Mouse (Mus musculus) forebrain, embryonic 10.5 days (tissue): Measurements from ENCODE around the gene Gm20715. TPM values are rescaled to one million over a fixed set of nuclear protein-coding genes. Genes with fewer than 3 reads are reported as not detected.
"Not testable (repeated sequence)": the region's sequence is repeated elsewhere in the genome, so short reads cannot be mapped to it uniquely, and the experiment has no call there.

Source experiments
- DNase-seq: peaks from one replicate; pipeline ENCODE4 v3.0.0-alpha.2; 2017; ENCODE audit warnings: low spot score; ENCODE audit errors: extremely low spot score
- H3K27ac ChIP-seq: fragments of 300-500 bp; sonication (generic); 2 replicates; pipeline ENCODE4 v1.5.1; 2016; ENCODE audit warnings: mild to moderate bottlenecking
- H3K27me3 ChIP-seq: fragments of 300-500 bp; sonication (generic); 2 replicates; pipeline ENCODE4 v1.6.1; 2016; ENCODE audit warnings: mild to moderate bottlenecking; ENCODE audit not compliant: poor library complexity, severe bottlenecking
- H3K36me3 ChIP-seq: fragments of 300-500 bp; sonication (generic); replicated peaks from 2 replicates; pipeline ENCODE4 v1.6.1; 2016; ENCODE audit warnings: mild to moderate bottlenecking, moderate library complexity
- H3K4me1 ChIP-seq: fragments of 300-500 bp; sonication (generic); 2 replicates; pipeline ENCODE4 v1.6.1; 2016
- H3K4me3 ChIP-seq: fragments of 300-500 bp; sonication (generic); 2 replicates; pipeline ENCODE4 v1.5.1; 2016; ENCODE audit warnings: mild to moderate bottlenecking, moderate library complexity
- H3K9me3 ChIP-seq: fragments of 300-500 bp; sonication (generic); 2 replicates; pipeline ENCODE4 v1.6.1; 2016; ENCODE audit warnings: mild to moderate bottlenecking, moderate library complexity
- whole genome bisulfite sequencing: fragments of 180-500 bp; shearing (Covaris S2); methylation state at CpG from one replicate; pipeline ENCODE4 v1.1.7; 2016; 5-methylcytosine and 5-hydroxymethylcytosine counted together
- polyA plus RNA-seq: library from polyadenylated mRNA; unstranded; fragments of >200 nt; fragmentation: Nextera tagmentation; extraction: Ambion mirVana; gene quantifications from 2 replicates; pipeline ENCODE4 v1.2.1, GENCODE M21; 2016

The Gm20715 gene
- polyA plus RNA-seq, 1 experiment from 2014 or later, result not detected

DNA sequence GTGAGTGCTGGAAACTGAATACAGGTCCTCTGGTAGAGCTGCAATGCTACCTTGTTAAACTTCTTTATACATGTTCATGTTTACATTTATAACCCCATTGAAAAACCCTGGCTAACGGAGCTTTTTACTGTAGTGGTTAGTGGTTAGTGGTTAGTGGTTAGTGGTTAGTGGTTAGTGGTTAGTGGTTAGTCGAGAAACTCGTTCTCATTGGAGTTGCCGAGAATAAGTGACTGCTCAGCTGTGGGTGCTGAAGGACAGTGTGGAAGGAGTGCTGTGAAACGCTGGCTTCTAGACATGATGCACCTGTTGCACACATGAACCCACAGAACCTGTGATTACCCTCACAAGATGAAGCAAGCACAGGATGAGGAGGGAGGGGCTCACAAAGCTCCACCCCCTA lies 37.7 kb downstream of the Gm20715 start:
- DNase-seq, result no peak
- WGBS, result 92% methylated on average over 5 of the region's 5 CpGs
- no peak overlapping the region for H3K4me3 ChIP-seq
- H3K27ac ChIP-seq, result no peak overlapping the region
- H3K36me3 ChIP-seq, result no peaks in the 10 kb centered on the region
- no peaks in the 10 kb centered on the region for H3K27me3 ChIP-seq
- H3K9me3 ChIP-seq, result peaks cover 27% of the 10 kb centered on the region
- no peaks in the 10 kb centered on the region for H3K4me1 ChIP-seq

DNA sequence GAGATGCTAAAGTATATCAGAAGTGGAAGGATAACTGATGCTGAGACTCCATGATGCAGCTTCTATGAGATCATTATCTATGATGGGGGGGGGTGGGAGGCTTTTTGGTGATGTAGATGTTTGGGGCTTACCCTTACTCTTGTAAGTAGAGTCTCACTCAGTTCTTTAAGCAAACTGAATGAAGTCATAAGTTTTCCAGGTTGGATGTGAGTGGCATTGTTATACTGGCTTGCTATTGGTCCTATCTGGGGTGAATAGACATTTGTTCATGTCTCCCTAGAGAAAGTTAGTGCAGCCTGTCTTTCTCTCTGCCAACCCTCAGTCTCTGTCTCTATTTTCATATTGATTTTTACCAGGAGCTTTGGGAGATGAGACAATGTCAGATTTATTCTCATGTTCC lies 45.8 kb downstream of the Gm20715 start, which contains the start of gene Olfr1336:
TSS of gene Olfr1336 (plus strand) at position 301 of the 400 bp plus-strand sequence.
- Histone ChIP-seq H3K4me3 (no peak within 1 kb of the TSS), H3K27ac (no peak within 1 kb of the TSS), H3K4me1 (no peaks in the 10 kb centered on the region), H3K36me3 (no peaks in the 10 kb centered on the region), H3K9me3 (peaks cover 41% of the 10 kb centered on the region), H3K27me3 (no peaks in the 10 kb centered on the region)
- DNase-seq, result no peak

GRCm38 (mm10) chr7:6456399-6456798 lies 46.3 kb downstream of the Gm20715 start:
- Histone ChIP-seq H3K27me3 (no peaks in the 10 kb centered on the region), H3K36me3 (no peaks in the 10 kb centered on the region), H3K9me3 (peaks cover 45% of the 10 kb centered on the region), H3K4me3 (no peak overlapping the region), H3K27ac (no peak overlapping the region), H3K4me1 (no peaks in the 10 kb centered on the region)
- 41% methylated on average over 3 of the region's 3 CpGs for WGBS
- DNase-seq, result no peak

DNA sequence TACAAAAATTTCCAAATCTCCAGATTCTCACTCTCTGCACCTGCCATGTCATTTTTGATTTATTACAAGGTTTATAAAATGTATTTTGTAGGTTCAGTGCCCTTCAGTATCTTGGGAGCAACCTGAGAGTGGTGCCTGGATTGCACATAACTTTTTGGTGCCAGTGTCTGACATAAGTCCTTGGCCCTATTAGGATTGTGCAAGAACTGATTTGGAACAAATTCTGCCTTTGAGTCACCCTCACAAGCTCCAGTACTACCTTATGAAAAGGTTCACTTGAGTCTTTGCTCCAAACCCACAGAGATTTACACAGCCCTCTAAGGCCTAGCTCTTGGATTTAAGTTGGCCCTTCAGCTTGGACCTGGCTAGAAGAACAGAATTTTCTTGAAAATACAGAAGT lies 56.9 kb downstream of the Gm20715 start, which contains the start of gene Olfr1346:
TSS of gene Olfr1346 (plus strand) at position 151 of the 400 bp plus-strand sequence.
- Histone ChIP-seq H3K4me3 (no peak within 1 kb of the TSS), H3K9me3 (peaks cover 5% of the 10 kb centered on the region; the same call in 1 of the 2 replicates), H3K36me3 (no peaks in the 10 kb centered on the region), H3K27me3 (no peaks in the 10 kb centered on the region), H3K4me1 (no peaks in the 10 kb centered on the region), H3K27ac (no peak within 1 kb of the TSS)
- no peak for DNase-seq

- not testable (repeated sequence) for H3K27me3 ChIP-seq, H3K4me3 ChIP-seq, H3K4me1 ChIP-seq, H3K27ac ChIP-seq, H3K36me3 ChIP-seq, DNase-seq
- peaks cover 47% of the 10 kb centered on the region for H3K9me3 ChIP-seq
- WGBS, result 79% methylated on average over 2 of the region's 2 CpGs
These were observed 67.6 kb downstream of the Gm20715 start for GRCm38 (mm10) chr7:6477633-6478032.

DNA sequence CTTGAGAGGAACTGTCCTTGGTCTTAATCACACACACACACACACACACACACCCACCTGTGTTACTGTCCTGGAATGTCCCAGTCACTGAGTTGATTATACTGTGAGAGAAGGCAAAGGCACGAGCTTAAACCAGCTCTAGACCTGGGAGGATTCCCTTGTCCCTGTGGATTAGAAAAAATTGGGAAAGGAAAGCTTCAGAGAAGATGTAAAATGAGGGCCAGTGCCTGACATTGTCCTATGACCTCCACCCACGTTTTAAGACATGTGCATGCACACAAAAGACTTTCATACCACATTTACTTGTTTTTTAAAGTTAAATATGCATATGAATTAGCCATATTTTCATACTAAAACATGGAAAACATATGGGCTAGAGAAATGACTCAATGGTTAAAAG lies 76.8 kb downstream of the Gm20715 start, which contains the start of gene Olfr5:
TSS of gene Olfr5 (minus strand) at position 101 of the 400 bp plus-strand sequence.
- 46% methylated on average over 2 of the region's 2 CpGs for WGBS
- Histone ChIP-seq H3K4me3 (no peak within 1 kb of the TSS), H3K4me1 (no peaks in the 10 kb centered on the region), H3K27me3 (no peaks in the 10 kb centered on the region), H3K27ac (no peak within 1 kb of the TSS), H3K36me3 (no peaks in the 10 kb centered on the region), H3K9me3 (peaks cover 41% of the 10 kb centered on the region)
- no peak for DNase-seq

Other genes with a start within 250 kb of the Gm20715 start
- 69.8 and 78.2 TPM in 2 replicates for gene Zfp444, start 238.1 kb upstream of the Gm20715 start, polyA plus RNA-seq
- gene Galp, start 213.2 kb upstream of the Gm20715 start, polyA plus RNA-seq, result not detected in 2 replicates
- not detected in 2 replicates for gene Zscan5b, start 188.0 kb upstream of the Gm20715 start, polyA plus RNA-seq
- not detected in 2 replicates for gene Epp13, start 157.6 kb upstream of the Gm20715 start, polyA plus RNA-seq
- 6.3 and 6.6 TPM in 2 replicates for gene Zfp667, start 123.7 kb upstream of the Gm20715 start, polyA plus RNA-seq
- gene Zfp583, start 79.0 kb upstream of the Gm20715 start, polyA plus RNA-seq, result 6.0 and 6.8 TPM in 2 replicates
- 2.7 and 3.4 TPM in 2 replicates for gene Gm3854, start 66.5 kb upstream of the Gm20715 start, polyA plus RNA-seq
- 1.9 and 2.1 TPM in 2 replicates for gene Zfp78, start 47.0 kb upstream of the Gm20715 start, polyA plus RNA-seq
- gene Zfp28, start 27.0 kb upstream of the Gm20715 start, polyA plus RNA-seq, result 9.3 and 10.9 TPM in 2 replicates
- gene Smim17, start 11.6 kb upstream of the Gm20715 start, polyA plus RNA-seq, result 0.34 and 0.90 TPM in 2 replicates
- gene Olfr1344, start 28.4 kb downstream of the Gm20715 start, polyA plus RNA-seq, result not detected in 2 replicates
- gene Olfr1336, start 45.9 kb downstream of the Gm20715 start, polyA plus RNA-seq, result not detected in 2 replicates
- not detected in 2 replicates for gene Olfr1346, start 56.8 kb downstream of the Gm20715 start, polyA plus RNA-seq
- gene Olfr5, start 76.7 kb downstream of the Gm20715 start, polyA plus RNA-seq, result not detected in 2 replicates
- gene Olfr1347, start 89.5 kb downstream of the Gm20715 start, polyA plus RNA-seq, result not detected in 2 replicates
- not detected in 2 replicates for gene Olfr1348, start 98.5 kb downstream of the Gm20715 start, polyA plus RNA-seq
- gene Olfr1349, start 112.7 kb downstream of the Gm20715 start, polyA plus RNA-seq, result 0.04 and 0.12 TPM in 2 replicates
- gene Olfr1350, start 154.6 kb downstream of the Gm20715 start, polyA plus RNA-seq, result not detected in 2 replicates